Mouse (Mus musculus): Measurements from ENCODE around the gene Gm44965. TPM values are rescaled to one million over a fixed set of nuclear protein-coding genes. Genes with fewer than 3 reads are reported as not detected.

Gene Gm44965
- polyA plus RNA-seq, 1 experiment from 2014 or later = not detected

- peaks cover 23% of the 10 kb centered on the region for H3K4me1 ChIP-seq (ENCODE audit: control insufficient read depth, insufficient read depth, low read length)
- 34% methylated on average over 10 of the region's 10 CpGs for WGBS
- H3K27me3 ChIP-seq (ENCODE audit: control insufficient read depth, insufficient read depth, low read length) = no peaks in the 10 kb centered on the region
- no peak overlapping the region; the same call in 1 of the 2 replicates for H3K9ac ChIP-seq (ENCODE audit: low read length)
- peak overlapping the region; percentile 78 for H3K27ac ChIP-seq (ENCODE audit: low read length)
- H3K4me3 ChIP-seq (ENCODE audit: low read length) = no peak overlapping the region
- H3K36me3 ChIP-seq (ENCODE audit: control insufficient read depth, insufficient read depth) = no peaks in the 10 kb centered on the region
- no peaks in the 10 kb centered on the region for H3K9me3 ChIP-seq (replicated peaks; ENCODE audit: control insufficient read depth, low read length)
- peak overlapping the region; percentile 44; the same call in 1 of the 2 replicates for H3K4me2 ChIP-seq (ENCODE audit: low read depth, low read length)
- no peak for ATAC-seq (replicated peaks; ENCODE audit: extremely low read depth, insufficient read depth, low FRiP score)
Observed at GRCm38 (mm10) chr6:48573280-48573679, 20.5 kb upstream of the Gm44965 start.

DNA sequence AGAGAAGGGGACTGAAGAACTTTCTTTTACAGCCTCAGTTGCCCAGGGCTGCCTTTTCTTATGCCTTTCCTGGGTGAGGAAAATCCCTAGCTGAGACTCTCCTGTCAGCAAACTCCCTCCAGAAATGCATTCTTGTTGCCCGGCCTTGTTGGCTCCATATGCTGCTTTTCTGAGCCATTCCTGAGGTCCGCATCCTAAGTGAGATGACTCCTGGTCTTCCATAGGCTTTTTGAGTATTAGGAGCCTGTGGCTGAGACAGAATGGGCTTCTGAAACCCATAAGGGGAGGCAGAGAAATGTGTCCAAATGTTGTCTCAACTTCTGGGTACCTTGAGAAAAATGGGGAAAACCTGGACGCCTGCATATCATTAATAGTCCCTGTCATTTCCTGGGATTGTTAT is 19.8 kb upstream of the Gm44965 start:
- Histone ChIP-seq H3K27ac (ENCODE audit: low read length) (peak overlapping the region; percentile 66), H3K4me1 (ENCODE audit: control insufficient read depth, insufficient read depth, low read length) (peaks cover 18% of the 10 kb centered on the region), H3K9me3 (replicated peaks; ENCODE audit: control insufficient read depth, low read length) (no peaks in the 10 kb centered on the region), H3K9ac (ENCODE audit: low read length) (no peak overlapping the region), H3K36me3 (ENCODE audit: control insufficient read depth, insufficient read depth) (no peaks in the 10 kb centered on the region), H3K27me3 (ENCODE audit: control insufficient read depth, insufficient read depth, low read length) (no peaks in the 10 kb centered on the region), H3K4me2 (ENCODE audit: low read depth, low read length) (no peak overlapping the region), H3K4me3 (ENCODE audit: low read length) (no peak overlapping the region)
- ATAC-seq (replicated peaks; ENCODE audit: extremely low read depth, insufficient read depth, low FRiP score) = no peak
- WGBS = 59% methylated on average over 3 of the region's 3 CpGs

- 53% methylated on average over 5 of the region's 5 CpGs for WGBS
- no peak for ATAC-seq (replicated peaks; ENCODE audit: extremely low read depth, insufficient read depth, low FRiP score)
- Histone ChIP-seq H3K36me3 (ENCODE audit: control insufficient read depth, insufficient read depth) (no peaks in the 10 kb centered on the region), H3K9me3 (replicated peaks; ENCODE audit: control insufficient read depth, low read length) (no peaks in the 10 kb centered on the region), H3K27ac (ENCODE audit: low read length) (peak overlapping the region; percentile 86), H3K9ac (ENCODE audit: low read length) (no peak overlapping the region), H3K4me1 (ENCODE audit: control insufficient read depth, insufficient read depth, low read length) (peaks cover 20% of the 10 kb centered on the region), H3K4me2 (ENCODE audit: low read depth, low read length) (no peak overlapping the region), H3K27me3 (ENCODE audit: control insufficient read depth, insufficient read depth, low read length) (no peaks in the 10 kb centered on the region), H3K4me3 (ENCODE audit: low read length) (no peak overlapping the region)
Observed at GRCm38 (mm10) chr6:48578736-48579135, 15.0 kb upstream of the Gm44965 start.

GRCm38 (mm10) chr6:48579215-48579648 is 14.5 kb upstream of the Gm44965 start:
- ATAC-seq (replicated peaks; ENCODE audit: extremely low read depth, insufficient read depth, low FRiP score) = peak; percentile 70
- WGBS = 7% methylated on average over 5 of the region's 5 CpGs
- no peaks in the 10 kb centered on the region for H3K27me3 ChIP-seq (ENCODE audit: control insufficient read depth, insufficient read depth, low read length)

DNA sequence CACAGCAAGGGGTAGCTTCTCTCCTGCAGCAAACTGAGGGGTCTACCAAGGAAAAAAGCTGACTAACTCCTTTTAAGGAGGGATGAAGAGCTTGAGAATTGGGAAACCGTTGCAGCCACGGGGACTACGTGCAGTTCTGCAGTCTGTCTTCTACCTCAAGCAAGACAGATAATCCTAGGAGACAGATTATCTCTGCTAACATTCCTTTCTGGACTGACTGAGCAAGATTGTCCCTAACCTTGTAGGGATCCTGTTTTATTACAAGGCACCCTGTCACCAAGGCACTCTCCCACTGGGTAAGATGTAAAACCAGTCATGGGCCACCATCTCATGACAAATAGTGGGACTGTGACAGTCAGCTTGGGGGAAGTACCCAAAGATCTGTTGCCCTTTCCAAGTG is 12.5 kb upstream of the Gm44965 start:
- Histone ChIP-seq H3K9ac (ENCODE audit: low read length) (no peak overlapping the region), H3K27me3 (ENCODE audit: control insufficient read depth, insufficient read depth, low read length) (no peaks in the 10 kb centered on the region), H3K4me1 (ENCODE audit: control insufficient read depth, insufficient read depth, low read length) (peaks cover 20% of the 10 kb centered on the region), H3K9me3 (replicated peaks; ENCODE audit: control insufficient read depth, low read length) (0 out of 2 replicates have a peak, but pooled peaks cover under 1% of the 10 kb centered on the region), H3K4me3 (ENCODE audit: low read length) (no peak overlapping the region), H3K36me3 (ENCODE audit: control insufficient read depth, insufficient read depth) (no peaks in the 10 kb centered on the region), H3K27ac (ENCODE audit: low read length) (peak overlapping the region; percentile 72), H3K4me2 (ENCODE audit: low read depth, low read length) (no peak overlapping the region)
- ATAC-seq (replicated peaks; ENCODE audit: extremely low read depth, insufficient read depth, low FRiP score) = peak; percentile 59; the same call in 1 of the 2 replicates
- WGBS = 29% methylated on average over 3 of the region's 3 CpGs

More at GRCm38 (mm10) chr6:48579215-48579648, 14.5 kb upstream of the Gm44965 start:
- peak overlapping the region; percentile 86 for H3K27ac ChIP-seq (ENCODE audit: low read length)
- peak overlapping the region; percentile 62 for H3K9ac ChIP-seq (ENCODE audit: low read length)
- no peaks in the 10 kb centered on the region for H3K36me3 ChIP-seq (ENCODE audit: control insufficient read depth, insufficient read depth)
- peaks cover 20% of the 10 kb centered on the region for H3K4me1 ChIP-seq (ENCODE audit: control insufficient read depth, insufficient read depth, low read length)
- peak overlapping the region; percentile 26; the same call in 1 of the 2 replicates for H3K4me3 ChIP-seq (ENCODE audit: low read length)
- no peaks in the 10 kb centered on the region for H3K9me3 ChIP-seq (replicated peaks; ENCODE audit: control insufficient read depth, low read length)
- H3K4me2 ChIP-seq (ENCODE audit: low read depth, low read length) = peak overlapping the region; percentile 51

DNA sequence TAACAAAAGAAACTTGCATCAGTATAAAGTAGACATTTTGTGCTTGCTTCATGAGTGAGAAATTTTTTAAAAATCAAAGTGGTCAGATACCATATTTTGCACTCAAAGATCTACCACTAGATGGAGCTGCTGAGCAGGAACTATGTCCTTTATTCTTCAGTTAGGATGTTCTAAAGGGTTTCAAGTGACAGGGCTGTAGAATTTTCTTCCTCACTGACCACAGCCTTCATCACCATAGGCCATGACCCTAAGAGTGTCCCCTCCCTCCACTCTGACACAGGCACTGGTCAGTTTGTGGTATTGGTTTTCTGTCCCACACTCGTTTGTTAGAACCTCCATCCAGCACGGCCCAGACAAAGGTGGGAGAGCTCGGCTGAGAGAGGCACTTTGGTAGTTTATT is 11.7 kb upstream of the Gm44965 start:
- no peak overlapping the region for H3K4me3 ChIP-seq (ENCODE audit: low read length)
- H3K36me3 ChIP-seq (ENCODE audit: control insufficient read depth, insufficient read depth) = no peaks in the 10 kb centered on the region
- 0 out of 2 replicates have a peak, but pooled peaks cover 3% of the 10 kb centered on the region for H3K9me3 ChIP-seq (replicated peaks; ENCODE audit: control insufficient read depth, low read length)
- WGBS = 64% methylated on average over 3 of the region's 3 CpGs
- no peak overlapping the region; the same call in 1 of the 2 replicates for H3K27ac ChIP-seq (ENCODE audit: low read length)
- no peak; the same call in 1 of the 2 replicates for ATAC-seq (replicated peaks; ENCODE audit: extremely low read depth, insufficient read depth, low FRiP score)
- H3K4me1 ChIP-seq (ENCODE audit: control insufficient read depth, insufficient read depth, low read length) = peaks cover 20% of the 10 kb centered on the region
- H3K9ac ChIP-seq (ENCODE audit: low read length) = no peak overlapping the region
- H3K27me3 ChIP-seq (ENCODE audit: control insufficient read depth, insufficient read depth, low read length) = no peaks in the 10 kb centered on the region
- H3K4me2 ChIP-seq (ENCODE audit: low read depth, low read length) = no peak overlapping the region

GRCm38 (mm10) chr6:48589194-48589750 is 4.5 kb upstream of the Gm44965 start, which contains the start of gene Gm45021:
Gene Gm45021 (plus strand): TSS chr6:48589610.
- 7% methylated on average over 6 of the region's 6 CpGs for WGBS
- ATAC-seq (replicated peaks; ENCODE audit: extremely low read depth, insufficient read depth, low FRiP score) = peak; percentile 21
- H3K4me1 ChIP-seq (ENCODE audit: control insufficient read depth, insufficient read depth, low read length) = peaks cover 17% of the 10 kb centered on the region
- H3K9ac ChIP-seq (ENCODE audit: low read length) = peak within 1 kb of the TSS; percentile 60
- H3K27me3 ChIP-seq (ENCODE audit: control insufficient read depth, insufficient read depth, low read length) = no peaks in the 10 kb centered on the region
- no peak within 1 kb of the TSS for H3K4me3 ChIP-seq (ENCODE audit: low read length)
- 0 out of 2 replicates have a peak, but pooled peaks cover 3% of the 10 kb centered on the region for H3K9me3 ChIP-seq (replicated peaks; ENCODE audit: control insufficient read depth, low read length)
- no peaks in the 10 kb centered on the region for H3K36me3 ChIP-seq (ENCODE audit: control insufficient read depth, insufficient read depth)
- peak within 1 kb of the TSS; percentile 78 for H3K27ac ChIP-seq (ENCODE audit: low read length)
- H3K4me2 ChIP-seq (ENCODE audit: low read depth, low read length) = peak within 1 kb of the TSS; percentile 18

- WGBS = 93% methylated on average over 3 of the region's 3 CpGs
- H3K27me3 ChIP-seq (ENCODE audit: control insufficient read depth, insufficient read depth, low read length) = no peaks in the 10 kb centered on the region
- H3K9me3 ChIP-seq (replicated peaks; ENCODE audit: control insufficient read depth, low read length) = peaks cover 6% of the 10 kb centered on the region; the same call in 1 of the 2 replicates
- ATAC-seq (replicated peaks; ENCODE audit: extremely low read depth, insufficient read depth, low FRiP score) = no peak
- no peak overlapping the region for H3K9ac ChIP-seq (ENCODE audit: low read length)
- H3K4me3 ChIP-seq (ENCODE audit: low read length) = no peak overlapping the region
- H3K4me1 ChIP-seq (ENCODE audit: control insufficient read depth, insufficient read depth, low read length) = peaks cover 26% of the 10 kb centered on the region
- no peak overlapping the region for H3K27ac ChIP-seq (ENCODE audit: low read length)
- no peak overlapping the region for H3K4me2 ChIP-seq (ENCODE audit: low read depth, low read length)
- H3K36me3 ChIP-seq (ENCODE audit: control insufficient read depth, insufficient read depth) = peaks cover 5% of the 10 kb centered on the region
Observed at GRCm38 (mm10) chr6:48591221-48591845, 2.4 kb upstream of the Gm44965 start.

DNA sequence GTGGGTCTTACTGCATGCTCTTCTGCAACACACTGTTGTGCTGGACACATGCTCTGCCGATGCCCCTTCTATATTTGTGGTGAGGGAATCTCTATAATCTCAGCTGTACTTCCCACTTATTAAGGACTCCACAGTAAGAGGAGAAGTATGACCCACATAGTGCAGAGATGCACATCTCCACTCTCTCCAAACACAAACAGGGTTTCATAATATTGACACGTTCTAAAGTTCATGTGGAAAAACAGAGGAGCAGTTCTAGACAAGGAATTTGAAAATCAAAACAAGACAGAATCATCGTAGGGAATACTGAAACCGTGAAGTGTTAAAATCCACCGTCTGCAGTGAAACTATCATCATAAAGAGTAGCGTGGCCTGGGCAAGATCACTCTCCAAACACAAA is 1.9 kb upstream of the Gm44965 start:
- Histone ChIP-seq H3K27me3 (ENCODE audit: control insufficient read depth, insufficient read depth, low read length) (no peaks in the 10 kb centered on the region), H3K4me1 (ENCODE audit: control insufficient read depth, insufficient read depth, low read length) (peaks cover 26% of the 10 kb centered on the region), H3K9ac (ENCODE audit: low read length) (no peak overlapping the region), H3K36me3 (ENCODE audit: control insufficient read depth, insufficient read depth) (peaks cover 10% of the 10 kb centered on the region), H3K4me3 (ENCODE audit: low read length) (no peak overlapping the region), H3K9me3 (replicated peaks; ENCODE audit: control insufficient read depth, low read length) (peaks cover 9% of the 10 kb centered on the region), H3K4me2 (ENCODE audit: low read depth, low read length) (no peak overlapping the region), H3K27ac (ENCODE audit: low read length) (no peak overlapping the region)
- ATAC-seq (replicated peaks; ENCODE audit: extremely low read depth, insufficient read depth, low FRiP score) = no peak
- WGBS = 84% methylated on average over 6 of the region's 6 CpGs
